Mouse (Mus musculus) ES-E14 (cell line): ENCODE results near the gene Ccdc113. TPM values are rescaled to one million over a fixed set of nuclear protein-coding genes. Genes with fewer than 3 reads are reported as not detected.

Experiments used
- DNase-seq: peaks from one replicate; pipeline ENCODE4 v3.0.0-alpha.2; 2013; ENCODE audit warnings: low read depth, low spot score
- H3K27ac ChIP-seq: 2 replicates; pipeline ENCODE4 v1.5.1; 2012; ENCODE audit warnings: low read depth, mild to moderate bottlenecking, low read length, moderate library complexity, mixed read lengths; ENCODE audit not compliant: poor library complexity, insufficient read depth, severe bottlenecking
- H3K36me3 ChIP-seq: 2 replicates; pipeline ENCODE4 v1.6.1; 2012; ENCODE audit warnings: mild to moderate bottlenecking, low read length, moderate library complexity, mixed read lengths; ENCODE audit not compliant: control insufficient read depth, poor library complexity, insufficient read depth, severe bottlenecking
- H3K4me1 ChIP-seq, 2 experiments: fragments of 150-350 bp in 1 of 2; sonication (generic) in 1 of 2; 2 replicates each; pipeline ENCODE4 v1.6.1; 2012; ENCODE audit warnings: low read length in 2 of 2, mild to moderate bottlenecking in 1 of 2, mixed read lengths in 1 of 2; ENCODE audit not compliant: control insufficient read depth in 2 of 2, insufficient read depth in 2 of 2, poor library complexity in 1 of 2
- H3K4me3 ChIP-seq, 2 experiments: fragments of 150-350 bp in 1 of 2; sonication (generic) in 1 of 2; 2 replicates each; pipeline ENCODE4 v1.5.1; 2012; ENCODE audit warnings: low read length in 2 of 2, low read depth in 1 of 2, mild to moderate bottlenecking in 1 of 2, mixed read lengths in 1 of 2; ENCODE audit not compliant: insufficient read depth in 1 of 2, poor library complexity in 1 of 2, severe bottlenecking in 1 of 2
- H3K9ac ChIP-seq: 2 replicates; pipeline ENCODE4 v1.6.1; 2012; ENCODE audit warnings: low read depth, mild to moderate bottlenecking, low read length, mixed read lengths; ENCODE audit not compliant: poor library complexity, insufficient read depth, severe bottlenecking
- H3K9me3 ChIP-seq: fragments of 150-350 bp; sonication (generic); 2 replicates; pipeline ENCODE4 v1.6.1; 2012; ENCODE audit warnings: low read depth, mild to moderate bottlenecking, low read length; ENCODE audit not compliant: control insufficient read depth, insufficient read depth
- CHD2 ChIP-seq: IDR thresholded peaks from 2 replicates; pipeline ENCODE4 v1.6.1; 2014; ENCODE audit warnings: mild to moderate bottlenecking, low read depth, low read length, inconsistent platforms
- HCFC1 ChIP-seq: IDR thresholded peaks from 2 replicates; pipeline ENCODE4 v1.6.1; 2012; ENCODE audit warnings: low read length, inconsistent platforms, borderline replicate concordance; ENCODE audit not compliant: insufficient read depth
- MAFK ChIP-seq: IDR thresholded peaks from 2 replicates; pipeline ENCODE4 v1.6.1; 2014; ENCODE audit warnings: mild to moderate bottlenecking, low read depth, low read length, inconsistent platforms; ENCODE audit not compliant: insufficient read depth
- ZC3H11A ChIP-seq: IDR thresholded peaks from 2 replicates; pipeline ENCODE4 v1.6.1; 2012; ENCODE audit warnings: low read depth, mild to moderate bottlenecking, inconsistent platforms, low read length, borderline replicate concordance
- ZNF384 ChIP-seq: IDR thresholded peaks from 2 replicates; pipeline ENCODE4 v1.6.1; 2012; ENCODE audit warnings: low read depth, low read length, inconsistent platforms
- in situ Hi-C, 2 experiments: fragments of 600-800 bp; cut with MboI; formaldehyde crosslinking; loops; one replicate each; pipeline ENCODE4 v1.15.1; 2025; ENCODE audit warnings: low sequenced_read_pairs in 2 of 2, inconsistent platforms in 1 of 2; ENCODE audit not compliant: unreplicated experiment in 2 of 2
- total RNA-seq: library from RNA; depleted of rRNA; stranded (reverse); fragments of 300-350 nt; gene quantifications from 2 replicates; pipeline ENCODE4 v1.2.3, GENCODE M21; 2012

The Ccdc113 gene
- total RNA-seq, 1 experiment, result 1.1 TPM

- no peak overlapping the region for H3K9ac ChIP-seq
- no peak overlapping the region for H3K27ac ChIP-seq
- H3K36me3 ChIP-seq, result no peaks in the 10 kb centered on the region
- in situ Hi-C loops, result no loop called here
- H3K9me3 ChIP-seq, result no peaks in the 10 kb centered on the region
- no peak overlapping the region for H3K4me3 ChIP-seq
- H3K4me1 ChIP-seq, result peaks cover 7 to 21% of the 10 kb centered on the region in 2 experiments
- TF ChIP-seq ZNF384 (no peak), ZC3H11A (no peak), MAFK (no peak), CHD2 (no peak), HCFC1 (no peak)
- DNase-seq, result peak; percentile 70
Observed at GRCm38 (mm10) chr8:95593439-95594393, 59.8 kb downstream of the Ccdc113 start.

- in situ Hi-C loops, result no loop called here
- peaks cover 7 to 21% of the 10 kb centered on the region in 2 experiments for H3K4me1 ChIP-seq
Observed at GRCm38 (mm10) chr8:95595131-95595530, 61.2 kb downstream of the Ccdc113 start.

GRCm38 (mm10) chr8:95596841-95597241, 63.0 kb downstream of the Ccdc113 start:
- peaks cover 7 to 21% of the 10 kb centered on the region in 2 experiments for H3K4me1 ChIP-seq
- peak overlapping the region; percentile 73; the same call in 1 of the 2 replicates for H3K27ac ChIP-seq
- no peak overlapping the region; the same call in 1 of the 2 replicates for H3K9ac ChIP-seq
- DNase-seq, result peak; percentile 81
- no peaks in the 10 kb centered on the region for H3K36me3 ChIP-seq
- H3K9me3 ChIP-seq, result no peaks in the 10 kb centered on the region
- TF ChIP-seq CHD2, result no peak
- TF ChIP-seq ZC3H11A, result no peak
- no peak for TF ChIP-seq MAFK
- TF ChIP-seq ZNF384, result no peak
- H3K4me3 ChIP-seq, result no peak overlapping the region
- in situ Hi-C loops, result no loop called here

More at GRCm38 (mm10) chr8:95595131-95595530, 61.2 kb downstream of the Ccdc113 start:
- DNase-seq, result no peak
- Histone ChIP-seq H3K9ac (no peak overlapping the region), H3K36me3 (no peaks in the 10 kb centered on the region), H3K4me3 (no peak overlapping the region), H3K9me3 (no peaks in the 10 kb centered on the region), H3K27ac (no peak overlapping the region)
- TF ChIP-seq ZNF384 (no peak), MAFK (no peak), HCFC1 (no peak), ZC3H11A (no peak), CHD2 (no peak)

- in situ Hi-C loops, result loop anchor here (5.0 to 10.0 kb wide), 3 partner anchors 97 to 305 kb away; no protein-coding TSS in a partner anchor
- Histone ChIP-seq H3K27ac (no peak overlapping the region), H3K4me3 (no peak overlapping the region), H3K9ac (no peak overlapping the region), H3K36me3 (no peaks in the 10 kb centered on the region), H3K4me1 (peaks cover 7 to 12% of the 10 kb centered on the region in 2 experiments), H3K9me3 (no peaks in the 10 kb centered on the region)
- TF ChIP-seq ZC3H11A (peak; percentile 62; the same call in 1 of the 2 replicates), CHD2 (no peak)
- peak; percentile 86 for DNase-seq
Observed at GRCm38 (mm10) chr8:95599861-95600260, 66.0 kb downstream of the Ccdc113 start.
